Mouse (Mus musculus) left cerebral cortex, adult 2 months (tissue): Measurements from ENCODE around the gene Fmnl2. TPM values are rescaled to one million over a fixed set of nuclear protein-coding genes. Genes with fewer than 3 reads are reported as not detected.

Experiments
- DNase-seq, 2 experiments: peaks; one replicate each; pipeline ENCODE4 v3.0.0; 2021 to 2022; ENCODE audit warnings: low spot score in 2 of 2, mixed read lengths in 1 of 2; ENCODE audit errors: extremely low spot score in 1 of 2
- H3K27ac ChIP-seq: fragments of 200-600 bp; 2 replicates; pipeline ENCODE4 v1.8.1; 2022
- H3K4me3 ChIP-seq: fragments of 200-600 bp; 2 replicates; pipeline ENCODE4 v1.8.1; 2022
- CTCF ChIP-seq: fragments of 200-600 bp; IDR thresholded peaks from 2 replicates; pipeline ENCODE4 v1.8.1; 2022; ENCODE audit warnings: antibody characterized with exemption, mild to moderate bottlenecking, moderate library complexity
- intact Hi-C: fragments of 180-260 bp; cut with DNase I; formaldehyde crosslinking; loops from one replicate; pipeline ENCODE4 v1.15.1; 2025
- total RNA-seq, 2 experiments: library from RNA; stranded (reverse); gene quantifications; 2 replicates each; pipeline ENCODE4 v1.2.3; 2021

Fmnl2 gene
- total RNA-seq, 2 experiments from 2014 or later = 41.8 to 42.0 TPM

- intact Hi-C loops = loop anchor here (2.0 kb wide), 1 partner anchor 123 kb away; no protein-coding TSS in a partner anchor
- Histone ChIP-seq H3K4me3 (no peak overlapping the region), H3K27ac (no peak overlapping the region)
- DNase-seq = no peak
- TF ChIP-seq CTCF = no peak
Measured at GRCm38 (mm10) chr2:52981595-52981994, 123.9 kb downstream of the Fmnl2 start.

- intact Hi-C loops = no loop called here
- TF ChIP-seq CTCF = no peak
Measured at GRCm38 (mm10) chr2:52982502-52982901, 124.8 kb downstream of the Fmnl2 start.

GRCm38 (mm10) chr2:52984556-52984955 lies 126.9 kb downstream of the Fmnl2 start:
- Histone ChIP-seq H3K27ac (no peak overlapping the region; the same call in 1 of the 2 replicates), H3K4me3 (no peak overlapping the region)
- no peak for DNase-seq
- no peak for TF ChIP-seq CTCF
- intact Hi-C loops = no loop called here

More at GRCm38 (mm10) chr2:52982502-52982901, 124.8 kb downstream of the Fmnl2 start:
- DNase-seq = no peak
- Histone ChIP-seq H3K4me3 (no peak overlapping the region), H3K27ac (no peak overlapping the region)

- H3K4me3 ChIP-seq = no peak overlapping the region
- intact Hi-C loops = no loop called here
- H3K27ac ChIP-seq = peak overlapping the region; percentile 68
- no peak for DNase-seq
- no peak for TF ChIP-seq CTCF
Measured at GRCm38 (mm10) chr2:52985167-52985566, 127.5 kb downstream of the Fmnl2 start.

- no peak for DNase-seq
- 0 out of 2 replicates have a peak overlapping the region, but pooled peaks have one; percentile 24 for H3K27ac ChIP-seq
- no peak overlapping the region for H3K4me3 ChIP-seq
- TF ChIP-seq CTCF = no peak
- intact Hi-C loops = no loop called here
Measured at GRCm38 (mm10) chr2:52986354-52986753, 128.7 kb downstream of the Fmnl2 start.

GRCm38 (mm10) chr2:52987035-52987434 lies 129.4 kb downstream of the Fmnl2 start:
- TF ChIP-seq CTCF = no peak
- H3K4me3 ChIP-seq = no peak overlapping the region
- intact Hi-C loops = no loop called here
- no peak for DNase-seq
- no peak overlapping the region for H3K27ac ChIP-seq

- no peak for DNase-seq
Measured at GRCm38 (mm10) chr2:52987637-52988295, 130.1 kb downstream of the Fmnl2 start.

GRCm38 (mm10) chr2:52989316-52989715 lies 131.7 kb downstream of the Fmnl2 start:
- TF ChIP-seq CTCF = no peak
- Histone ChIP-seq H3K27ac (no peak overlapping the region), H3K4me3 (no peak overlapping the region)
- DNase-seq = no peak
- intact Hi-C loops = no loop called here

More at GRCm38 (mm10) chr2:52987637-52988295, 130.1 kb downstream of the Fmnl2 start:
- intact Hi-C loops = no loop called here
- peak overlapping the region; percentile 54 for H3K27ac ChIP-seq
- H3K4me3 ChIP-seq = no peak overlapping the region
- no peak for TF ChIP-seq CTCF

- no peak for DNase-seq
- H3K4me3 ChIP-seq = no peak overlapping the region
- intact Hi-C loops = no loop called here
- H3K27ac ChIP-seq = peak overlapping the region; percentile 59
- no peak for TF ChIP-seq CTCF
Measured at GRCm38 (mm10) chr2:52990874-52991687, 133.4 kb downstream of the Fmnl2 start.

GRCm38 (mm10) chr2:52991688-52992194 lies 134.1 kb downstream of the Fmnl2 start:
- intact Hi-C loops = no loop called here
- H3K4me3 ChIP-seq = no peak overlapping the region
- DNase-seq = no peak
- H3K27ac ChIP-seq = peak overlapping the region; percentile 59
- no peak for TF ChIP-seq CTCF

GRCm38 (mm10) chr2:52993241-52993640 lies 135.6 kb downstream of the Fmnl2 start:
- TF ChIP-seq CTCF = no peak
- intact Hi-C loops = no loop called here
- DNase-seq = no peak
- no peak overlapping the region for H3K4me3 ChIP-seq
- no peak overlapping the region for H3K27ac ChIP-seq

GRCm38 (mm10) chr2:52994526-52994925 lies 136.9 kb downstream of the Fmnl2 start:
- no peak overlapping the region for H3K27ac ChIP-seq
- no peak overlapping the region for H3K4me3 ChIP-seq
- intact Hi-C loops = no loop called here
- DNase-seq = no peak
- no peak for TF ChIP-seq CTCF
